Mouse (Mus musculus): ENCODE data around the gene Aox1.

Aox1 gene

DNA sequence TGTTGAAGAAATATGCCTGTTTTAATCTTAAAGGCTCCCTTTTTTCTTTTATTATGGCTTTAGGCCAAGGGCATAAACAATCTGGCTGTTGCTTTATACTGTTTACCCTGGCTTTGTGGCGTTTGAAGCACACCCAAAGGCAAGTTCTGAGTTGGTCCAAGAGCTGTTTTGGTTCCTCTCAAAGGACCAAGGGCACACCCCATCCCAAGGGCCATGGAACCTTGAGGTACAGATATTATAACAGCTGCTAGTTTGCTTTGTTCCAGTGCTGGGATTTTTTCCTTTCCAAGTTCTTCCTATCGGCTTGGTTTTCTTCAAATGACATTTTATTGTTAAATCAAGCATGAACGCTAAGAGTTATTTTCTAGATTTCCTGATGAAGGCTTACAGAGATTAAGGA, 35.9 kb downstream of the Aox1 start:
- no peak for DNase-seq

DNA sequence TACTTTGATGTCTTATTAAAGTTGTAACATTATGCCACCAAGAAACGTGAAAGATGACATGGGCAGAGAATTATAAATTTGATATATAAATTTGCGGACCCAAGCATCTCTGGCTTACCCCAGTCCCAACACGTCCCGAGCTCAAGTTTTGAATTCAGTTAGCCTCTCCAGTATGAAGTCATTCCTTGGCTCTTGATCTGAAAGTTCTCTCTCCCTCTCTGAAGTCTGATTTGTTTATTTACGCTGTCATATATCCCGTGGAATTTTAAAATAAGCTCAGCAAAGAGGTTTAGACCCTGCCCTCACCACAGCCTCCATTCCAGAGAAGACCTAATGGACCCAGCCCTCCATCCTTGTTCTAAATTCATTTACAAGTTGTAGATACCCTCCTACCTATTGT, 39.5 kb downstream of the Aox1 start:
- DNase-seq, result no peak

DNA sequence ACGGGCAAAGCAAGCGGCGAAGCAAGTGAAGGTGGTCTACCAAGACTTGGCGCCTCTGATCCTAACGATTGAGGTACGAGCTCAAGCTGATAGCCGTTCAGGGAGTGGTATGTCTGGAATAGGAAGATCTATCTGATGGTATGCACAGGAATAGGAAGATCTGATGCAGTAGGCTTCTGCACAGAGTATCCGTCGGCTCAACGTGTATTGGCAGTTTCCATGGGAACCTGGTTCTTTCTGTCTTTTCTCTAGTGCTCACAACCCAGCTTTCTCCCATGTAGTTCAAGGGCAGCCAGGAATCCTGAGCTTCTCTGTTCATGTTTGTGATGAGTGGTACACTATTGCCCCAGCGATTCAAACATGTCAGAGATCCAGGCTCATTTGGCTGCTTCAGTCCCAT, 40.4 kb downstream of the Aox1 start:
- no peak for DNase-seq

GRCm38 (mm10) chr1:58071006-58071405, 41.3 kb downstream of the Aox1 start:
- DNase-seq, result no peak

DNA sequence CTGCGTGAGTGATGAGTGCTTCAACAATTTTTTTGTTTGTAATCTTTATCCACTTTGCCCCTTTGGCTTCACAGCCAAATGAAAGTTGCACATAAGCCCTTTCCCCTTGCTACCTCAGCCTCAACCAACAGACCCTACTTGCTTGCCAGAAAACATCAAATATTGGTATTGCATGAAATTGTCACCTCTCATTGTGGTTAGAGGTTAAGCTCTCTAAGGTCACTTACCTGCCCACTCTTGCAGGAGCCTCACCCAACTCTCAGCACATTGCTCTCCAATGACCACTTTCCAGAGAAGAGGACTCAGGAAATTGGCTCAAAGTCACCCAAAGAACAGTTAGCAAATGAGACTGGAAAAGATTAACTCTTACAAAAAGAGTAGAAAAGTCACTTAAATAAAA, 41.8 kb downstream of the Aox1 start:
- no peak for DNase-seq

DNA sequence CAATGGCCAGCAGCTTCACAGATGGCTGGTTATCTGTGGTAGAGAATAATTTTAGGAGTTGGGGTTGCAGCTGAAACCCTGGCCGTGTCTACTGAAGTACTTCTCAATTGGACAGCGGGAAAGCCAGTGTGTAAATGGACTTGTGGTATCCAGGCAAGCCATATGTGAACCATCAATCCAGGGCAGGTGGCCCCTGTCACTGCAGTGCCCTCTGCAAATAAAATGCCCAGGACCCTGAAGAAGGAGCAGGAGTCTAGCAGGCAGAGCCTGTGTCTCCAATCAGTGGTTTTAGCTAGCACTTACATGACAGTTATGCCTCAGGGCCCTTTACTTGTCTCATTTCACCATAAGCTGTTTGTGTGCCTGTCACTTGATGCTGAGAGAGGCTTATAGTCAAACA, 42.7 kb downstream of the Aox1 start:
- DNase-seq, result no peak

GRCm38 (mm10) chr1:58072991-58073730, 43.4 kb downstream of the Aox1 start:
- DNase-seq, result no peak

- DNase-seq, result no peak
These were observed 44.5 kb downstream of the Aox1 start for GRCm38 (mm10) chr1:58074266-58074665.

DNA sequence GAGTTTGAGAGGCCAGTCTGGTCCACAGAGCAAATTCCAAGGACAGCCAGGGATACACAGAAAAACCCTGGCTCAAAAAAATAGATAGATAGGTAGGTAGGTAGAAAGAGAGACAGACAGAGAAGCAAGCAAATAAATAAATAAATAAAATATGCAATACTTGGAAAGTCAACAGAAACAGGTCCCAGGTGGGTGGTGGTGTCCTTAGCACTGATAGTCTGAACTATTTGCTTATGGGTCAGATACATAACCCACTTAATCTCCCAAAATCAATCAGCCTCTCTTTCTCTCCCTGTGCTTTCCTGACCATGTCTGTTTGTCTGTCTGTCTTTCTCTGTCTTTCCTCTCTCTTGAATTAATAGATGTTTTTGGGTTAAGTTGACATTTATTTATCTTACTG, 48.2 kb downstream of the Aox1 start:
- DNase-seq, result no peak

GRCm38 (mm10) chr1:58078390-58078789, 48.7 kb downstream of the Aox1 start:
- no peak for DNase-seq

DNA sequence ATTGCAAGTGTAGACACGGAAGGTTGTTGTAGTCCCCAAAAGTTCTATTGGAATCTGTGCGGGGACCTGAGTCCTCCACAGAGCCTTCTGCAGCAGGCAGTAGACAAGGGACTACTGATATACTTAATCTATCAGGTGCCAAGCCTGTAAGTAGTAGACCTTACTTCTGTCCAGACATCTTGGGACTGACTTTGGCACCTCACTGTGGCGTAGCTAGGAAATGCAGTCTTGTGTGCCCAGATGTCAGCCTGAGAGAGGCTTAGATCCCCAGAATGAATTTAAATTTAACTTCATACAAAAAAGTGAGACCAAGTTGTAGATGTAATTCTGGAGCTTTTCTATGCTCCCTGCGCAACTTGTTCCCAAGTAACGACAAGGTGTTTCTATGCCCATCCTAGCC, 50.0 kb downstream of the Aox1 start:
- DNase-seq, result no peak

DNA sequence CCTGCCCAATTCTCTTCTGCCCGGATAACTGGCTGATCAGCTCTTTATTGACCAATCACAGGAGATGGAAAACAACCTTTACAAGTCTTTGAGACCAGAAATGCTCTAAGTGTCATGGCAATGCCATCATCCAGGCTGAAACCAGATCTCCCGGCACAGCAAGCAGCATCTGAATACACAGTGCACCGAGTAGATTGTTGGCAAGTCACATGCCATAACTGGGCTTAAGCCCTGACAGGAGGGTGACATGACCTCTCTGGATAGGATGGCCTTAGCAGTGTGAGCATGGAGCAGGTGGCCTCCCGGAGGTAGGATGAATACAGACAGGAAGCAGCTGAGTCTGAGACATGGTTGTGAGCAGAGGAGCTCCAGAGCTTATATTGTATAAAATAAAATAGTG, 50.7 kb downstream of the Aox1 start:
- DNase-seq, result no peak

DNA sequence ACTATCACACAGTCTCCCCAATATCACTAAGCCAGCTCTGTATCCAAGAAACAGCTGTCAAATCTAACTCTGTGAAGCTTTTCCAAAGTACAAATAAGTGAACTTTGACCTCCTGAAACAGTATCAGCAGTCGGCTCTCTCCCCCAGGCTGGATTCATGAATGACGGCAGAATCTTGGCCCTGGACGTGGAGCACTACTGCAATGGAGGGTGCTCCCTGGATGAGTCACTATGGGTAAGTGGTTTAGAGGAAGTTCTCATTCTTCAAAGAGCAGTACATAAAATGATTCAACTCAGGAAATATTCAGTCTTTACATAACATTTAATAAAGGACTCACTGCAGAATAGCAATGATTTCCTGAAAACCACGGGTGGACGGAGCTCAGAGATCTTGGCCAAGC, 51.6 kb downstream of the Aox1 start:
- DNase-seq, result no peak

- no peak for DNase-seq
These were observed 59.6 kb downstream of the Aox1 start for GRCm38 (mm10) chr1:58089316-58089715.

GRCm38 (mm10) chr1:58090191-58090590, 60.5 kb downstream of the Aox1 start:
- DNase-seq, result no peak

DNA sequence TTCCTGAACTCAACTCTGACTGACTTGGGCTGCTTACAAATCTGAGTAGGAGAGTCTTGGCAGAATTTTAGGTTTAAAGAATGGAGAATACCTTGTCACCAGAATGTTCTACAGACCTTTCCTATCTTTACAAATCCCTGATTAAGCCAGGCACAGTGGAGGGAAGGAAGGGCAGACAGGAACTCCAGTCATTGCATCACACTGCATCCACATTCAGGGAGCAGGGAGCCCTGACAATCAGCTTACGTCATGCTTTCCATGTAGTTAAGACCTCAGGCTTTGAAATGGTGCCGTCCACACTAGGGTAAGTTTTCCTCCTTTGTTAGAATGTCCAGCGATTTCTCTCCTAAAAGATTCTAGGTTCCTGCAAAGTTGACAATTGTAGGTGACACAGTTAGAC, 61.5 kb downstream of the Aox1 start:
- no peak for DNase-seq

DNA sequence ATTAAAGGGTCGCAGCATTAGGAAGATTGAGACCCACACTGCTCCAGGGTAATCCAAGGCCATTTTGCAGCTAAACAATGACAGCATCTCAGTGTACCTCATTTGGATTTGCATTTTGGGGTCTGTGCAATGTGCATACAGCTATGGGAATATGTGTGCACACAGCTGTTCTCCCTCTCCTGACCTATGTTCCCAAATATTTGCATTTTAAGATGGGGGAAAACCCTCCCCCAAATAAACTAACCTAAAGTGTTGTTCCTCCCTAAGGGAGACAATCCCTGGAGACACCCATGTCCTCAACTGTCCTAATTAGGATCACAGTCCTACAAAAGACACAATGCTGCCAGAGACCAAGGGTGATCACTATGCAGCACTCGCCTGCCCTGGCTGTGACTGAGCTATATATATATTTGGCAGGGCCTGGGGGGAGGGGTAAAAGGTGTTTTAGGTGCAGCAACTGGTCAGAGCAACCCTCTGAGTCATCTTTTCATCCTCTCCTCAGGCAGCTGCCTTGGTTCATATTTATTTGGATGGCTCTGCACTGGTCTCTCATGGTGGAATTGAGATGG, 62.3 kb downstream of the Aox1 start:
- no peak for DNase-seq

GRCm38 (mm10) chr1:58097338-58097737, 67.6 kb downstream of the Aox1 start:
- DNase-seq, result no peak

- no peak for DNase-seq
These were observed 69.4 kb downstream of the Aox1 start for GRCm38 (mm10) chr1:58099119-58099518.

- DNase-seq, result no peak
These were observed 71.9 kb downstream of the Aox1 start for GRCm38 (mm10) chr1:58101531-58102146.

- DNase-seq, result no peak
These were observed 72.8 kb downstream of the Aox1 start for GRCm38 (mm10) chr1:58102494-58102893.

DNA sequence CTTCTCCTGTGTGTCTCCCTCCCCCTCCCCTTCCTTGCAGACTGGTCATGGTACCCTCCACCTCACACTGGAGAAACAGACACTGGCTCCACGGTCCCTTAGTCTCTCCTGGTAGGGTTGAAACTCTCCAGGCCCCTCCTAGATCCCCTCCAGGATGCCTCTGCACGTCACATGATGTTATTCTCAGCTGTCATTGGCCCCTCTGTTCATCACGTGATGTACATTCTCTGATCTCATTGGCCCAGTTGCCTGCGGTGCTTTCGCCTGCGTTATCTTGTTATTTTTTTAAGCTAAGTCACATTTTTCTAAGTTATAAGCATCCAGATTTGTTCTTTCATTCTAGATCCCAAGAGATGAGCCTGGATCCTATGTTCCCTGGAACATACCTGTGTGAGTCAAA, 76.0 kb downstream of the Aox1 start:
- no peak for DNase-seq

DNA sequence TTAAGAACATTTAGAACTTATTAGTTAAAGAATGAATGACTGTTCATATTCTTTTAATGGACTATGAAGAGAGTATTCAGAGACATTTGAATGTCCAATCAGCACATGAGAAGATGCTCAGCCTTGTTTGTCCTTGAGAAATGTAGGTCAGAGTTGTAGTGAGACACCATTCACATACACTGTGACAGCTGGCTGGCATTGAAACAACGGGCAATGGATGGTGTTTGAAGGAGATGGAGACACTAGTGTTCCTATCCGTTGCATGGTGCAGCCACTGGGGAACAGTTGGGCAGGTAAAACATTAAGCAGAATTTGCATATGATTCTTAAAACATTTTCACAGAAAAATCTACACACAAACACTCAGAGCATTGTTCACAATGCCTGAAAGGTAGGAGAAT, 77.3 kb downstream of the Aox1 start:
- DNase-seq, result no peak

- DNase-seq, result no peak
These were observed 80.5 kb downstream of the Aox1 start for GRCm38 (mm10) chr1:58110241-58110640.

DNA sequence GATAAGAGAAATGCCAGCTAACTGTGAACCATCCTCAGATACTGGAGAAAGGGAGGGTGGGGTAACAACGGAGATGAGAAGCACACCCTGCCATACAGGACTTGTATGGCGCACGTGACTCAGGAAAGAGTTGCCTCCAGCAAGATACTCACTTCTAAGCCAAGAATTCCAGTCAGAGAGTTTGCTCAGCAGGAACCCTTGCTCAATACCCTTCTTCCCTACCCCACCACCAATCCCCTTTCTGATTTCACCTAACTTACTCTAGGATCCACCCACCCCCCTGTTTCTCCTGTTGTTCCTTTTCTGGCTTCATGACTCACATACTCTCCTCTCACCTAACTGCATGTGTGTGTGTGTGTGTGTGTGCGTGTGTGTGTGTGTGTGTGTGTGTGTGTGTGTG, 81.6 kb downstream of the Aox1 start:
- no peak for DNase-seq

Data from spleen, adult 18-20 months (tissue).